Mouse (Mus musculus) A20 (cell line): ENCODE measurements around the gene Sptlc3.

Experiments
- DNase-seq: peaks from one replicate; pipeline ENCODE4 v3.0.0-alpha.2; 2011; ENCODE audit warnings: low read depth, low spot score

Gene Sptlc3

DNA sequence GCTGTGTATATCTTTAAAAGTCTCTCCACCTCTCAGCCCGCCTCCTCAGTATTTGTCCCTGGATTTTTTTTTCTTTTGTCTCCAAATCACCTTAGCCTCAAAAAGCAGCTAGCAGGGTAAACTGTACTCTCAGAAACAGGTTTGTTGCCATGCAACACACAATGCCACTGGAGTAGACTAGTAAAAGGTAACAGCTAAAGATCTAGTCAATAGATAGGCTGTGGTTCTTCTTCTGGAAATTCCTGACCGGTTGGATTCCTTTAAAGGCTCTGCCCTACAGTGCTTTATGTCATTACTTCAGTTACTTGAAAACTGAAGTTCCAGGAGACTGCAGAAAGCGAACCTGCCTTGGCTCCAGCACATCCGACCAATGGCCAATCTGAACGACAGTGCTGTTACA, at the start of gene Sptlc3:
Gene Sptlc3 (plus strand): TSS at position 78 of the 400 bp plus-strand sequence.
- no peak for DNase-seq

DNA sequence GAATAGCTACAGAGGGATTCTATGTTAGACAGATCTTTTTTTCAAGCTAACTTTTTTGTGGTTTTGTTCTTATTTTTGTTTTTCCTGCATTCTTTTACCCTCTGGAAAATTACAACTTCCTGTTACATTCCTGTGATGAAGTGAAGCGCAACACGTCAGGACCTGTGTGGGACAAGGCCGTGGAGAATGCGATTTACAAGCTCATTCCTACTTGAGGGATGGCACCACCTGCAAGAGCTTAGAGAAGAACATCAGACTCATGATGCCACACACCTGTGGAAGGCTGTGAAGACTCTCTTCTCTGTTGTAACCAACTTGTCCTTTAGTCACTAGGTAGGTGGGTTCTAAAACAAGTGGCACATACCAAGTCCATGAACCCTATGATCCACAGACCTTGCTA, 26.0 kb upstream of the Sptlc3 start:
- no peak for DNase-seq

- no peak for DNase-seq
These were observed 5.0 kb upstream of the Sptlc3 start for GRCm38 (mm10) chr2:139488708-139489107.

DNA sequence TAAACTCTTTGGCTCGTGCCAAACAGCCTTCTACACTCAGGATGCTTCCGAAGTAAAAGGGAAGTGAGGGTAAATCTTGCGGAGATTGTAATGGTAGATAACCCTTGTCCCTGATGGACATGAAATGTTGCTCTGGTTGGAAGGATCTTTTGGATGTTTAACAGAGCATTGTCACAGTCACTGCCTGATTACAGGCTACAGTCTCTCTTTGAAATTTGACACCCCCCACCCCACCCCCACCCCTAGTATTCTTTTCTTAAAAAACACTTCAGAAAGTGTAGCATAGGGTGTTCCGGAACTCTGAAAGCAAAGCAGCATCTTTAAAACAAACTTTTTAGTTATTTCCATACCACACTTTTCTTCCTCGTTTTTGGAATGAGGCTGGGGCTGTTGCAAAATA, 916 bp downstream of the Sptlc3 start:
- no peak for DNase-seq

- no peak for DNase-seq
These were observed 68.3 kb downstream of the Sptlc3 start for GRCm38 (mm10) chr2:139561966-139562505.

DNA sequence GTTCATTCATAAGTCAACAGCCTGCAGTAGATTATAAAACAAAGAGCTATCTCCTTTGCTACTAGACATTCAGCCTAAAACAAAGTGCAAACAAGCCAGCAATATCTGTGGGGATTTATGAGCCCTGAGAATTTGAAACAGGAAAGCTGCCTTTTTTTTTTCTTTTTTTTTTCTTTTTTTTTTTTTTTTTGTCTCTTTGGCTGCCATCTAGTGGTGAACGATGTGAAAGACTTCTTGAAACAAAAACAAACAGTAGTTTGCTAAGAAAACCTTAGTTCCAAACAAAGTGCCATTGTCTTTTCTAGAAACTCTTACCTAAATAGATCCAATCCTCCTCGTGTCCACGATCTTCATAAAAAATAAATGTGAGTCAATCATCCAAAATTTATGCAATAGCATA, 85.6 kb downstream of the Sptlc3 start:
- DNase-seq = peak; percentile 29

DNA sequence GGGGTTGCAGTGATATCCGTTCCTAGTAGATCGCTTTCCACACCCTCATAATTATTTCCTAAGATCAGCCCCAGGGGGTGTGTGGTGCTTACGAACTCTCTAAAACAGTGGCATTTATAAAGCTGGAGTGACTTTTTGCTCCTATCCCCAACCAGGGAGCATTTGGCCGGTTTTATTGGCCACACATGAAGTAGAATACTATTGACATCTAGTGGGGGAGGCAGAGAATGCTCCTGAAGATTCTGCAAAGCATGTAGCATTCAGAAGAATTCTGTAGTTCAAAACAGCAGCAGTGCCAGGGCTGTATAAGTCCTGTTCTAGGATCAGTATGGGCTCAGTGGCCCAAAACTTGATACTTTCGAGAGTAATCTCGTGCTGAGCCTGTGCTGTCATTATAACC, 89.1 kb downstream of the Sptlc3 start:
- no peak for DNase-seq

DNA sequence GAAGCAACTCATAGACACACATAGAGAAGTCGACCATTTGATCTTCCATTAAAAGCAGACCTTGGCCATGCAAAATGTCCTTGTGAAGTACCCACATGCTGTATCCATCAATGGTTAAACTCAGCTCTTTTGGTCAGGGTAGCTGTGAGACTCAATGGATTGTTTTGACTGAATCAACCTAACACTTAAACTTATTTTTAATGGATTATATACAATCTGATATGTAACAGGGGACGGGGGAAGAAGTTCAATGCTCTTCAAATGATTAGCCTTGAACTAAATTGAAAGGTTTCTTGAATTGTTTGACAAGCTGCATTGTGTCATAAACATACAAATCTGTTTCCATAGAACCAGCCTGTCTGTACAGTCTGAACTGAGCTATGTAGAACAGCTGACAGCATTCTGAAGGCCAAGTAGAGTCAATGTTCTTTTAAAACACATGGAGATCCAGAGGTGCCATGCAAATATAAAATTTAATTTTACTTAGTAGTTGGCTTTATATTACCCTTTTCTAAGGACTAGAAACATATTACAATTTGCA, 94.0 kb downstream of the Sptlc3 start:
- no peak for DNase-seq

GRCm38 (mm10) chr2:139589905-139590304, 96.2 kb downstream of the Sptlc3 start:
- peak; percentile 61 for DNase-seq

- DNase-seq = peak; percentile 70
These were observed 97.4 kb downstream of the Sptlc3 start for GRCm38 (mm10) chr2:139590888-139591698.

GRCm38 (mm10) chr2:139592109-139592508, 98.4 kb downstream of the Sptlc3 start:
- no peak for DNase-seq

DNA sequence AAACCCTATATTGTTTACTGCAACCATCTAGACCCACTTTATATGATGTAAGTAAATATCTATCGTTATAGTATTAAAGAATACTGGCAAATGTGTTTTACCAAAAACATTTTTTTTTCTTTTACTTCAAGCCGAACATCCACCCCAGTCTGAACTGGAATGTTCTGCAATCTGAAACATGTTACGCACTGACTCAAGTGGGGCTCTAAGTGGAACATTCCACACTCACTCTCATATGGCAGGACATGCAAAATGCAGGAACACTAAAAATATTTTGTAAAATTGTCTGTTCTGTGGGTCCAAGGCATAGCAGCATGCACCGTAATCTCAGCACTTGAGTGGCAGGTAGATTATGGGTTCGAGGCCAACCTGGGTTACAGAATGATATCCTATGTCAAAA, 103.5 kb downstream of the Sptlc3 start:
- no peak for DNase-seq

GRCm38 (mm10) chr2:139601543-139602194, 108.0 kb downstream of the Sptlc3 start:
- DNase-seq = no peak

DNA sequence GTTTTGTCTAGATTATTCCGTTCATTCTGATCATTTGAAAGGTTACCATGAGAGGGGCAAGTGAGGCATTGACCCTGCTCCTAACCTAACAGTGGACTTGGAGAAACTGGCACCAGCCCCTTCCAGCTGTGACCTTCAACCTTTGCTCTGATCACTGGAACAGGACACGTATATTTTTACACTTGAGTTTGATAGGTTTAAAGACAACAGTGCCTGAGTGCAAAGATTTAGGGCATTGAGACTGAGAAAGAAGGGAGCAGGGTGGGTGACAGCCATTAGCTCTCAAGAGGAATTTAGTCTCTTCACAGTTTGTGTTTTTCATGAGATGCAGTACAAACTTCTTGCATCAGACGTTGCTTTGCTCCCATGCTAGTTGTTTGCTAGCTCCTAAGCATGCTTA, 114.5 kb downstream of the Sptlc3 start:
- no peak for DNase-seq

DNA sequence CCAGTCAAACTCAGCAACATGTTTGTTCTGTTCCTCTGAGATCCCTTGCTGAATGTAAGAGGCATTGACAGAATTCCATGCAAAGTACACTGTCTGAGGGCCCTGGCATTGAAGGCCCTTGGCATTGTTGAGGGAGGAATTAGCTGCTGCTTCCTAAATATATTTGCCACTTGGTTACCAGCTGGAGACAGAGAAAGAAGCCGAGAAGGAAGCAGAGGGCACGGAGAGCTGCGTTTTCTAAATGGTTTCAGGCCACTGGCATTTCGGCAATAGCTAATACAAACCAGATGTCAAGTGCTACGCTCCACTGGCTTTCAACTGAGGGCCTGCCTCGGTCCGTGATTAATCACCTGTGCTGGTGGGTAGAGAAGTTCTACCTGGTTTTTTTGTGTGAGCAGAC, 115.1 kb downstream of the Sptlc3 start:
- DNase-seq = peak; percentile 72

DNA sequence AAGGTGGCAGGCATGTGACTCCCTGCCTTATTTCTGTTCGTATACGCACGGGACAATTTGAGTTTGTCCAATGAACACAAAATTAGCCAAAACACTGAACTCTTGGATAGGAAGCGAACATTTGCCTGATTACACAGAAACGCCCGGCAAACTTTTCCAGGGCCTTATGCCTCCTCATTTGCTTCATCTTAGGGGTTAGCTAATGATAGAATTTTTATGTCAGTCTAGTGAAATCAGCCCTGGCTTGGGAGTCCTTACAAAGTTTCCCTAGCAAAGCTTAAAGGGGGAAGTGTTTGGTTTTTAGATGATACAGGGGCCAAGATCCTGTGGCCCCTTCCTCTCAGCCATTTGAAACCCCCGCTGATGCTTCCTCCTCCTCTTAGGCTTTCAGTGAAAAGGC, 115.5 kb downstream of the Sptlc3 start:
- DNase-seq = no peak

- DNase-seq = peak; percentile 13
These were observed 116.1 kb downstream of the Sptlc3 start for GRCm38 (mm10) chr2:139609662-139610291.

DNA sequence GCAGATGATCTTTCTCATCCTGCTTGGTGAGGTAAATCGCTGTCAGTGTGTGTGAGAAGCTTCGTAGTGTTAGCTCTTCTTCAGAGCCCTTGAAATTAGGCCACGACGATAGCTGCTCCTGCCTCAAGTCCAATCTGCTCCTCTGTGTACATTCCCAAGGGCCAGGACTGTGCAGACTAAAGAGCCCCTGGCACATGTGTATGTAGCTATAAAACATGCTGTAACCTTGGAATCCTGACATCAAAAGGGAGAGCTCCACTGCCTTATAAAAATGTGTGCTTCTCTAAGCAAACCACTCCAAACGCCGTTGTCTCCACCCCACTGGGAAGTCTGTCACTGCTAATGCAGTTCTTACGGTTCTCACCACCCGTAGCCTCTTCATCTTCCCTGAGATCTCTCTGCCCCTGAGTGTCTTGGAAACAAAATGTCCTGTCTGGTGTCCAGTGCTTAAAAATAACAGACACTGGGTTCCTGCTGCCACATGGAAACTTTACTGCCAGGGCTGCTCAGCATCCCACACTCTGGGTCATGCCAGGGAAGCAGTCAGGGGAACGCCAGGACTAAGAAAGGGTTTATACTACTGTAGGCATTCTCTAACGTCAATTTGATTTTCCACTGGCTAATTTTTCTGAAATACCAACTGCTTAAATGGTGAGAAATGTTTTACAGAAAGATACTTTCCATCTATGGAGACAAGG, 118.8 kb downstream of the Sptlc3 start:
- DNase-seq = no peak

DNA sequence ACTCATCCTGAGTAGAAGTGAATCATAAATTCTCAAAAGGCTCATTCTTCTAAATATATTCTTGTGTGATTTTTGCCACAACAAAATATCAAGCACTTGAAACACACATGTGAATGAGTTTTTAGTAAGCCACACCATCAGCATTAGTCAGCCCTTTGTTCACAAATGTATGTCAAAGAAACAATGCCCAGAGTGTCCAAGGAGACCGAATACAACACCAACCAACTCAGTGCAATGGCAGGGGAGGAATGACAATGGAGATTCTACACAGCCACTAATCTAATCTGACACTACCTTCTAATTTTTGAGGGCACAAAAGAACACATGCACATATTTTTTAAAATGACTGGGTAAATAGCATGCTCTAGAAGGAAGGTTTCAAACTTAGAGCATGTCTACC, 132.8 kb downstream of the Sptlc3 start:
- DNase-seq = no peak

DNA sequence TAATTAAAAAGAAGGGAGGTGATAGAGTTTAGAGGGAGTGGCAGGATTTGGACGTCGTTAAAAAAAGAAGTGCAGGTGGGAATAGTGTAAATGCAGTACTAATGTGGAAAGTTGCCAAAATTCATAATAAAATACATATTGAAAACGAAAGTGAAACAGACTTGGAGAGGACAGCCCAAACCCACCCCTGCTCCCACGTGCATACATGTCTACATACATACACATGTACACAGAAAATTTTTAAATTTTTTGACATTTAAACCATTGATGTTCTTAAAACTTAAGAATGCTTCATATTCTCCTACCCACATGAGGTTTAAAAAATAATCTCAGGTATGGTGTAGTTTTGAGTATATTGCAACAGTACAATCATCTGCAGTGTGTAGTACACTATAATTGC, 135.0 kb downstream of the Sptlc3 start:
- DNase-seq = no peak

DNA sequence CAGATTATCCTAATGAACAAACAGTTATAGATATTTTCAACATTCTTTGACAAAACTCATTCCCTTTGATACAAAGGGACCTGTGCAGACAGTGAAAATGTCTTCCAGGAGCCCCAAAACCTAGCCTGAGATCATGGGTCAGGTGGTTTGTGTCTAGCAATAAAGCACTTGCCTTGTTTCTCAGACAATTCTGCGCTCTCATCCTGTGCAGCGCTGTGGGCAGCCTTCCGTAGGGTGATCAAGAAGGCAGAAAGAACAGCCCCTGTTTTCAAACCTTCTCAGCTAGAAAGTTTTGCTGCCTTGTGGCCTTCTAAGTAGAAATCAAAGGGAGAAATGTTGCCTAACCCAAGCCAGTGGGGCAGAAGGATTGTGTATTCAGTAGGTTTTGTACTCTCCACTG, 135.9 kb downstream of the Sptlc3 start:
- no peak for DNase-seq

DNA sequence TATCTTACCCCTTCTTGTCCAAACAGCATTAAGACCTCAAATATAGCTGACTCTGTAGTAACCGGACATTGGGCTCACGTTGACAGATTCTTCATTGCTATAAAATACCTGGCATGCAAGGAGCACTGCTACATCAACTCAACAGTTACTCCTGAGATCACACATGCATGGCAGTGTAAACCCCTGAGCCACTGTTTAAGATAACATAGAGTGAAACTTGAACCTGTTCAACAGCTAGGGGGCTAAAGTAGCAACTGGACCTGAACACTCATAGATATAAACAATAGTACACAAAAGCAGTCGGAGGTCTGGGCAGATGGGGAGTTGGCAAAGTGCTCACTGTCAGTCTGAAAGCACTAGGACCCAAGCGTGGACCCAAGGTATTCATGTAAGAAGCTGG, 140.8 kb downstream of the Sptlc3 start:
- DNase-seq = no peak
